Mouse (Mus musculus) left cerebral cortex, adult 2 months (tissue): ENCODE results near the gene Plcd3. TPM values are rescaled to one million over a fixed set of nuclear protein-coding genes. Genes with fewer than 3 reads are reported as not detected.

ENCODE experiments used
- DNase-seq, 2 experiments: peaks; one replicate each; pipeline ENCODE4 v3.0.0; 2021 to 2022; ENCODE audit warnings: low spot score in 2 of 2, mixed read lengths in 1 of 2; ENCODE audit errors: extremely low spot score in 1 of 2
- H3K27ac ChIP-seq: fragments of 200-600 bp; 2 replicates; pipeline ENCODE4 v1.8.1; 2022
- H3K4me3 ChIP-seq: fragments of 200-600 bp; 2 replicates; pipeline ENCODE4 v1.8.1; 2022
- CTCF ChIP-seq: fragments of 200-600 bp; IDR thresholded peaks from 2 replicates; pipeline ENCODE4 v1.8.1; 2022; ENCODE audit warnings: antibody characterized with exemption, mild to moderate bottlenecking, moderate library complexity
- intact Hi-C: fragments of 180-260 bp; cut with DNase I; formaldehyde crosslinking; loops from one replicate; pipeline ENCODE4 v1.15.1; 2025
- total RNA-seq, 2 experiments: library from RNA; stranded (reverse); gene quantifications; 2 replicates each; pipeline ENCODE4 v1.2.3; 2021

Gene Plcd3
- total RNA-seq, 2 experiments from 2014 or later: 16.5 to 19.0 TPM

DNA sequence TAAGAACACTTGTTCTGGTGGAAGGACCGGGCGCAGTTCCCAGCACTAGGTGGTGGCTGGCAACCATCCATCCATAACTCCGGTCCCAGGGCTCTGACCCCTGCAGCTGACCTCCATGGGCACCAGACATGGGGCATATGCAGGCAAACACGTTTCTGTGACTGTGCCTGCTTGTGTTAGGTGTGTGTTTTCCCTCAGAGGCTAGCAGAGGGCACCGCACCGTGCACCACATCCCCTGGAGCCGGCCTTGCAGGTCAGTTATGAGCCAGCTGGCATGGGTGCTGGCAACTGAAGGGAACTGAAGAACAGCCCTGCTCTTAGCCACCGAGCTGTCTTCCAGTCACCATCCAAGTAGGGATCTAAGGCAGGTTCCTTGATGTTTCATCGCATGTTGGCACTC, 51.3 kb downstream of the Plcd3 start:
- intact Hi-C loops: loop anchor here (2.0 kb wide), 1 partner anchor 21 kb away; the partner anchor contains the start of genes Dcakd and Nmt1
- Histone ChIP-seq H3K27ac (peak overlapping the region; percentile 70), H3K4me3 (no peak overlapping the region)
- DNase-seq: no peak
- TF ChIP-seq CTCF: no peak

- intact Hi-C loops: loop anchor here (2.0 kb wide), 1 partner anchor 21 kb away; the partner anchor contains the start of genes Dcakd and Nmt1
- no peak for TF ChIP-seq CTCF
- DNase-seq: no peak
- no peak overlapping the region for H3K4me3 ChIP-seq
- no peak overlapping the region; the same call in 1 of the 2 replicates for H3K27ac ChIP-seq
Observed at GRCm38 (mm10) chr11:103049611-103050010, 51.8 kb downstream of the Plcd3 start.

- Histone ChIP-seq H3K27ac (peak overlapping the region; percentile 33; the same call in 1 of the 2 replicates), H3K4me3 (no peak overlapping the region)
- intact Hi-C loops: no loop called here
- DNase-seq: no peak
- TF ChIP-seq CTCF: no peak
Observed at GRCm38 (mm10) chr11:103046286-103046685, 55.2 kb downstream of the Plcd3 start.

DNA sequence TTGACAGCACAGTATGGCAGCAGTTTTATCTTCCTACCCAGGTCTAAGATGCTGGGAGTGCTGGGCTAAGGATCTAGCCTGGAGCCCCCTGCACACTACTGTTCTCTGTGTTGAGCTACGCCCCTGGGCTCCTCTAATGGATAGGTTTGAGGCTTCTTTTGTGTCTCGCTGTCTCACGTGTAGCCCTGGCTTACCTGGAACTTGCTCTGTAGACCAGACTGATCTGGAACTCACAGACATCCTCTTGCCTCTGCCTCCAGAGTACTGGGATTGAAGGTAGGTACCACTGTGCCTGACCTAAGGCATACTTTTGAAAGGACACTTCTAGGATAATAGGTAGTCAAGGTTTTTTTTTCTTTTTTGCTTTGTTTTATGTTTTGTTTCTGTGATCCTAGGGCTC, 57.5 kb downstream of the Plcd3 start:
- H3K4me3 ChIP-seq: no peak overlapping the region
- DNase-seq: no peak
- intact Hi-C loops: no loop called here
- no peak for TF ChIP-seq CTCF
- no peak overlapping the region for H3K27ac ChIP-seq

DNA sequence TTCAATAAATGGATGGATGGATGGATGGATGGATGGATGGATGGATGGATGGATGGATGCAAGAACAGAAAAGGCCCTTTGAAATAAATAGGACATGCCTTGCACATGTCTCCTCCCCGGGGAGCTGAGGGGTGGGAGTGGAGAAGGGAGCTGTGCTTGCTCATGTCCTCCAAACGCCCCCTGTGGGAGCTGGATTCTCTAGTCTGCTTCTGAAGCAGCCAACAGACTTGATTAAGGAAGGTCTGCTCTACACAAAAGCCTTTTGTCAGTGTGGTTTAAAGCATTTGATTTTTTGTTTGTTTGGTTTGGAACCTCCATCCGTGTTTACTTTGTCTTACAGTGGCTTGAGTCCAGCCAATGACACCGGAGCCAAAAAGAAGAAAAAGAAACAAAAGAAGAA, 58.6 kb downstream of the Plcd3 start:
- Histone ChIP-seq H3K27ac (peak overlapping the region; percentile 28; the same call in 1 of the 2 replicates), H3K4me3 (no peak overlapping the region)
- no peak for DNase-seq
- TF ChIP-seq CTCF: no peak; the same call in 1 of the 2 replicates
- intact Hi-C loops: no loop called here

GRCm38 (mm10) chr11:103038037-103038436, 63.4 kb downstream of the Plcd3 start:
- DNase-seq: peak; percentile 41 to 51
- Histone ChIP-seq H3K27ac (peak overlapping the region; percentile 93), H3K4me3 (no peak overlapping the region)
- no peak for TF ChIP-seq CTCF
- intact Hi-C loops: no loop called here

- TF ChIP-seq CTCF: no peak
- intact Hi-C loops: no loop called here
- peak overlapping the region; percentile 93 for H3K27ac ChIP-seq
- no peak overlapping the region for H3K4me3 ChIP-seq
- DNase-seq: no peak
Observed at GRCm38 (mm10) chr11:103036881-103037465, 64.5 kb downstream of the Plcd3 start.

DNA sequence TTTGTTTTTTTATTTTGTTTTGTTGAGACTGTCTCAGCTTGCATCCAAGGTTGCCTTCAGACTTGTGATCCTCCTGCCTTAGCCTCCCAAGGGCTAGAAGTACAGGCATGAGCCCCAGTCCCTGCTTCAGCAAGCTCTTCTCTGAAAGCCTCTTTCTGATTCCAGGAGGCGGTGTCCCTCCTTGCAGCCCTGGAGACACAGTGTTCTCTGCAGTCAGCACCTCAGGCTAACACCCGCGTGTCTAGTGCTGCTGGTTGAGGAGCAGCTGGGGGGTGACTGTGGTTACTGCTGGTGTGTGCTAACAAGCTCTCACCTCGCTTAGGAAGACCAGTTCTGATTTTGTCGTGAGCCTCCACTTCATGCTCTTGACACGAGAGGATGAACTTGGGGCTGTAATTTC, 66.5 kb downstream of the Plcd3 start:
- Histone ChIP-seq H3K27ac (peak overlapping the region; percentile 65), H3K4me3 (no peak overlapping the region)
- TF ChIP-seq CTCF: no peak
- intact Hi-C loops: no loop called here
- DNase-seq: no peak

DNA sequence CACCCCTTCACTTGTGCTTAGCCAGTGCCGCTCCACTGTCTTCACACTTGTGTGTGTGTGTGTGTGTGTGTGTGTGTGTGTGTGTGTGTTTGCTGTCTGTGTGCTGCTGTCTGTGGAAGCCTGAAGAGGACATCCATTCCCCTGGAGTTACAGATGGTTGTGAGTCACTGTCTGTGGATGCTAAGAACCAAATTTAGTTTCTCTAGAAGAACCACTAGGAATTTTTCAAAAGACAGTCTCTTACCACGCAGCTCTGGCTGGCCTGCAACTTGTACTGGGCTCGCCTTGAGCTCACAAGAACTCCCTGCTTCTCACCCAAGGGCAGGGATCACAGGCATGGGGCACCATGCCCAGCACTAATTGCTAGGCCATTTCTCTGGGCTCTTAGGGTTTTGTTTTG, 68.4 kb downstream of the Plcd3 start:
- peak overlapping the region; percentile 66 for H3K27ac ChIP-seq
- no peak for TF ChIP-seq CTCF
- intact Hi-C loops: no loop called here
- H3K4me3 ChIP-seq: no peak overlapping the region
- peak in 1 of 2 experiments; percentile 55 for DNase-seq

- peak; percentile 90 to 93 for DNase-seq
Observed at GRCm38 (mm10) chr11:103028176-103028891, 73.1 kb downstream of the Plcd3 start, which contains the start of the genes Nmt1 and Dcakd. TSS of gene Nmt1 (plus strand) at chr11:103028190. TSS of gene Dcakd (minus strand) at chr11:103028333.

DNA sequence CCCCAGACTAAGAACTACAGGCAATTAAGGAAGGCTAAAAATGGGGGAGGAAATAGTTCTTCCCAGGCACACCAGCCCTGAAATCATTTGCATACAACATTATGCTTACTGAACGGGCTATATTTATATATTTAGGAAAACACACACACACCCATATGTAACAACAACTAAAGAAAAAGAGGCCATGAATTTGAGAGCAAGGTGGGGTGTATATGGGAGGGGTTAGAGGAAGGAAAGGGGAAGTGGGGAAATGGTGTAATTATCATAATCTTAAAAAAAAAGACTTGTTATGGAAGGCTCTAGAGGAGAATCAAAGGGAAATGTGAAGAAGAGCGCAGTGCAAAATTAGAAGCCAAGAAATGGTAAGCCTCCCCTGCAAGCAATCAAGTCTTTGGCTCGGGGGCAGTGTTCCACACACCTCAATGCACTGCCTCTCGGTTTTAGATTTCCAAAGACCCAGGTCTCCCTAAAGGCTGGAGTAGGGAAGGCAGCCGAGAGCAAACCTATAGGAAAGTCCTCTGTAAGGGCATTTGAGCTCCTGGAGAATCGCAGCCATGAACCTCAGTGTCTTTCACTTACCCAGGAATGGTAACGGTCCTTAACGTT, 73.8 kb downstream of the Plcd3 start:
- no peak for DNase-seq
- Histone ChIP-seq H3K4me3 (peak overlapping the region; percentile 88), H3K27ac (peak overlapping the region; percentile 94)
- TF ChIP-seq CTCF: no peak; the same call in 1 of the 2 replicates
- intact Hi-C loops: loop anchor here (1.0 to 2.0 kb wide), 2 partner anchors 10 to 23 kb away; no protein-coding TSS in a partner anchor

More at GRCm38 (mm10) chr11:103028176-103028891, 73.1 kb downstream of the Plcd3 start, which contains the start of the genes Nmt1 and Dcakd:
- intact Hi-C loops: loop anchor here (1.0 to 2.0 kb wide), 2 partner anchors 11 to 22 kb away; no protein-coding TSS in a partner anchor
- peak within 1 kb of the TSS; percentile 99 for H3K27ac ChIP-seq
- no peak for TF ChIP-seq CTCF
- peak within 1 kb of the TSS; percentile 88 for H3K4me3 ChIP-seq

DNA sequence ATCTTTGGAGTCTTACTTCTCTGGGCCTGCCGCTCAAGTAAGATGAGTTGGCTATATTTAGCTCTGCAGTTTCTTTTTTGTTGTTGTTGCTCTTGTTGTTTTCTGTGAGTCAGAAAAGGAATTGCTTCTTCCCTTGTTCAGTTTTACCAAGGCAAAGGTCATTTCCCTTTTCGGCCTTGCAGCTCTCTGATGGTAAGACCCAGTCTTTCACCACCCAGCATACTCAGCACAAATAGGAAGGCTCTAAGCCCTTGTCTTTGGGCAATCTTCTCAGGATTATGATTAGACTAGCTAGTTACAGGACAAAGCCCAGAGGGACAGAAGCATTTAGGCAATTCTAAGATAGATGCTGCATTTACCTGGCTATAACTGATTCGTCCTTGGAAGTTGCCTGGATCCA, 74.6 kb downstream of the Plcd3 start:
- DNase-seq: no peak
- Histone ChIP-seq H3K4me3 (no peak overlapping the region), H3K27ac (peak overlapping the region; percentile 94)
- no peak for TF ChIP-seq CTCF
- intact Hi-C loops: no loop called here
